Mouse (Mus musculus): ENCODE measurements at regions not wholly inside any gene's neighbourhood (a gene's known extent, or its start where the extent isn't known, plus 50 kb on each side); places are given as distances from the start of the nearest gene placed in this dataset.

GRCm38 (mm10) chr3:54103098-54103497 lies 52.7 kb upstream of the Trpc4 start:
- no peak for ATAC-seq (ENCODE audit: low read depth)
- no peak overlapping the region for H3K4me3 ChIP-seq (ENCODE audit: low read depth, low read length)
- no peak overlapping the region for H3K4me2 ChIP-seq (ENCODE audit: low read depth, low read length)
- H3K36me3 ChIP-seq (ENCODE audit: control insufficient read depth, insufficient read depth, low read length), result no peaks in the 10 kb centered on the region
- no peaks in the 10 kb centered on the region for H3K4me1 ChIP-seq (ENCODE audit: control insufficient read depth, insufficient read depth, low read length)
- no peak overlapping the region for H3K27ac ChIP-seq (replicated peaks; ENCODE audit: low read depth, low read length)
- H3K9me3 ChIP-seq (ENCODE audit: control insufficient read depth, low read length), result no peaks in the 10 kb centered on the region
- no peak for DNase-seq (ENCODE audit: low spot score)
- no peaks in the 10 kb centered on the region for H3K27me3 ChIP-seq (replicated peaks; ENCODE audit: control insufficient read depth, insufficient read depth, low read length)
- WGBS, result 82% methylated on average over 10 of the region's 16 CpGs
- H3K9ac ChIP-seq (ENCODE audit: low read depth, low read length), result no peak overlapping the region

DNA sequence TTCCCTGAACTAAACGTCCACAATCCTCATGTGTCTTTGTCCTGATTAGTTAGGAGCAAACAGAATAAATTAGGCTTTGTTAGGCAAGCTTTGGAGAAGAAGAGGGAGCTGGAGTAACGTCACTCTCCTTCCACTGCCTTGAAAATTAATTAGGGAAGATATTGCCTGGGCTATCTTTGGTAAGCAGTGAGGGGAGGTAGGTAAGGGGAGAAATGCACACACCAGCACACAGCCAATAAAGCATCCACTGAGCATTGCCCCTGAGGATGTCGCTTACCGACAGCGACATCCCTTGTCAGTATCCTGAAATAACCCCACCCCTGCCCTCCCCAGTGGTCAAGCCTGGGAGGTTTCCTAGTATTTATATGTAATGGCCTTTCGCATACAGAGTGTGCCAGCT lies 72.2 kb upstream of the Trpc4 start:
- no peaks in the 10 kb centered on the region for H3K36me3 ChIP-seq (ENCODE audit: control insufficient read depth, insufficient read depth, low read length)
- H3K27me3 ChIP-seq (replicated peaks; ENCODE audit: control insufficient read depth, insufficient read depth, low read length), result no peaks in the 10 kb centered on the region
- ATAC-seq (ENCODE audit: low read depth) (no peak), DNase-seq (ENCODE audit: low spot score) (no peak)
- no peak overlapping the region for H3K4me2 ChIP-seq (ENCODE audit: low read depth, low read length)
- no peak overlapping the region for H3K27ac ChIP-seq (replicated peaks; ENCODE audit: low read depth, low read length)
- WGBS, result 56% methylated on average over 6 of the region's 6 CpGs
- no peak overlapping the region for H3K4me3 ChIP-seq (ENCODE audit: low read depth, low read length)
- no peak overlapping the region for H3K9ac ChIP-seq (ENCODE audit: low read depth, low read length)
- H3K9me3 ChIP-seq (ENCODE audit: control insufficient read depth, low read length), result no peaks in the 10 kb centered on the region
- H3K4me1 ChIP-seq (ENCODE audit: control insufficient read depth, insufficient read depth, low read length), result no peaks in the 10 kb centered on the region

GRCm38 (mm10) chr3:54076461-54076860 lies 79.4 kb upstream of the Trpc4 start:
- 0 out of 2 replicates have a peak, but pooled peaks have one; percentile 53 for ATAC-seq (ENCODE audit: low read depth)
- Histone ChIP-seq H3K27me3 (replicated peaks; ENCODE audit: control insufficient read depth, insufficient read depth, low read length) (no peaks in the 10 kb centered on the region), H3K4me2 (ENCODE audit: low read depth, low read length) (no peak overlapping the region), H3K36me3 (ENCODE audit: control insufficient read depth, insufficient read depth, low read length) (no peaks in the 10 kb centered on the region), H3K9ac (ENCODE audit: low read depth, low read length) (no peak overlapping the region), H3K27ac (replicated peaks; ENCODE audit: low read depth, low read length) (no peak overlapping the region), H3K9me3 (ENCODE audit: control insufficient read depth, low read length) (0 out of 2 replicates have a peak, but pooled peaks cover under 1% of the 10 kb centered on the region), H3K4me1 (ENCODE audit: control insufficient read depth, insufficient read depth, low read length) (no peaks in the 10 kb centered on the region), H3K4me3 (ENCODE audit: low read depth, low read length) (no peak overlapping the region)
- no peak for DNase-seq (ENCODE audit: low spot score)
- WGBS, result 68% methylated on average over 5 of the region's 5 CpGs

DNA sequence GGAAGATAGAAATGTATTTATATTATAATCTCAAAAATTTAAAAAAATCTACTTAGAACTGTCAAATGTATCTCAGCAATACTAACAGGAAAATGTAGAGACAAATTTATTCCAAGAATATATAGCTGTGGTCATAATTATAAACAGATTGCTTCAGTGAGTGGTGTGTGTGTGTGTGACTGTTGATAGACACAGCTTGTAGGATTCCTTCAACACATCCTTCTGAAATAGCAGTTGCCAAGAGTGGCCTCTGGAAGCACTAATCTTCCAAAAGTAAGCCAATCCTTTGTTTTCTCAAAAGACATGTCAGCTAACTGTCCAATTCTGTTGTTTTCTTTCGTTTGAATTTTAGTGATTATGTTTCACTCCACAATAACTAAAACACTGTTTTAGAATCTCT lies 95.2 kb upstream of the Trpc4 start:
- no peak overlapping the region for H3K9ac ChIP-seq (ENCODE audit: low read depth, low read length)
- no peak for ATAC-seq (ENCODE audit: low read depth)

GRCm38 (mm10) chr3:54054376-54054775 lies 101.5 kb upstream of the Trpc4 start:
- H3K4me1 ChIP-seq (ENCODE audit: control insufficient read depth, insufficient read depth, low read length), result no peaks in the 10 kb centered on the region
- WGBS, result 84% methylated on average over 7 of the region's 7 CpGs
- ATAC-seq (ENCODE audit: low read depth) (no peak), DNase-seq (ENCODE audit: low spot score) (no peak)
- H3K36me3 ChIP-seq (ENCODE audit: control insufficient read depth, insufficient read depth, low read length), result no peaks in the 10 kb centered on the region
- no peak overlapping the region for H3K27ac ChIP-seq (replicated peaks; ENCODE audit: low read depth, low read length)
- no peaks in the 10 kb centered on the region for H3K9me3 ChIP-seq (ENCODE audit: control insufficient read depth, low read length)
- no peak overlapping the region for H3K4me2 ChIP-seq (ENCODE audit: low read depth, low read length)
- H3K27me3 ChIP-seq (replicated peaks; ENCODE audit: control insufficient read depth, insufficient read depth, low read length), result no peaks in the 10 kb centered on the region
- H3K9ac ChIP-seq (ENCODE audit: low read depth, low read length), result no peak overlapping the region
- H3K4me3 ChIP-seq (ENCODE audit: low read depth, low read length), result no peak overlapping the region

More for the DNA sequence above, 95.2 kb upstream of the Trpc4 start:
- Histone ChIP-seq H3K4me2 (ENCODE audit: low read depth, low read length) (no peak overlapping the region), H3K36me3 (ENCODE audit: control insufficient read depth, insufficient read depth, low read length) (no peaks in the 10 kb centered on the region), H3K4me3 (ENCODE audit: low read depth, low read length) (no peak overlapping the region), H3K4me1 (ENCODE audit: control insufficient read depth, insufficient read depth, low read length) (no peaks in the 10 kb centered on the region), H3K27ac (replicated peaks; ENCODE audit: low read depth, low read length) (no peak overlapping the region), H3K9me3 (ENCODE audit: control insufficient read depth, low read length) (no peaks in the 10 kb centered on the region), H3K27me3 (replicated peaks; ENCODE audit: control insufficient read depth, insufficient read depth, low read length) (no peaks in the 10 kb centered on the region)
- DNase-seq (ENCODE audit: low spot score), result peak; percentile 38
- WGBS, result 36% methylated on average over 1 of the region's 1 CpGs

GRCm38 (mm10) chr3:54049370-54049769 lies 106.5 kb upstream of the Trpc4 start:
- H3K27me3 ChIP-seq (replicated peaks; ENCODE audit: control insufficient read depth, insufficient read depth, low read length), result no peaks in the 10 kb centered on the region
- WGBS, result 38% methylated on average over 2 of the region's 2 CpGs
- no peak overlapping the region for H3K4me3 ChIP-seq (ENCODE audit: low read depth, low read length)
- H3K9me3 ChIP-seq (ENCODE audit: control insufficient read depth, low read length), result no peaks in the 10 kb centered on the region
- ATAC-seq (ENCODE audit: low read depth) (no peak), DNase-seq (ENCODE audit: low spot score) (no peak)
- H3K4me1 ChIP-seq (ENCODE audit: control insufficient read depth, insufficient read depth, low read length), result no peaks in the 10 kb centered on the region
- no peak overlapping the region for H3K27ac ChIP-seq (replicated peaks; ENCODE audit: low read depth, low read length)
- H3K36me3 ChIP-seq (ENCODE audit: control insufficient read depth, insufficient read depth, low read length), result no peaks in the 10 kb centered on the region
- H3K9ac ChIP-seq (ENCODE audit: low read depth, low read length), result no peak overlapping the region
- no peak overlapping the region for H3K4me2 ChIP-seq (ENCODE audit: low read depth, low read length)

DNA sequence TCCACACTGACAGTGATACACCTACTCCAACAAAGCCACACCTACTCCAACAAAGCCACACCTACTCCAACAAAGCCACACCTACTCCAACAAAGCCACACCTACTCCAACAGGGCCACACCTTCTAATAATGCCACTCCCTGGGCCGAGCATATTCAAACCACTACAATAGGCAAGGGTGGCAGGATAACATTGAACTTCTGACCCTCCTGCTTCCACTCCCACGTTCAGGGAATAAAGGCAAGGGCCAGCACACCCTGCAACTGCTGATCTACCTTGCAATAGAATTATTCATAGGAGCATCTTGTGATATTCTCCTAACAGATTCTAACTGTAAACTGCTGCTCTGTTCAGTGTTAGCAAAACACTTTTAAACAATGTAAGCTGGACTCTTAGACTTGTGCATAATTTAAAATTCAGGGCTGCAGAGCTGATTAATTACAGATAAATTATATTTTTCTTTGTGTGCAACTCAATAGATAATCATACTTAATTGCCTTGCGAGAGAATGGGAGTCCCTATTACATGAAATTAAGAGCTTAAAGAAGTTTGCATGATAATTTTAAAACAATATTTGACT lies 107.7 kb upstream of the Trpc4 start:
- no peaks in the 10 kb centered on the region for H3K27me3 ChIP-seq (replicated peaks; ENCODE audit: control insufficient read depth, insufficient read depth, low read length)
- no peaks in the 10 kb centered on the region for H3K4me1 ChIP-seq (ENCODE audit: control insufficient read depth, insufficient read depth, low read length)
- no peaks in the 10 kb centered on the region for H3K36me3 ChIP-seq (ENCODE audit: control insufficient read depth, insufficient read depth, low read length)
- ATAC-seq (ENCODE audit: low read depth), result no peak
- no peak overlapping the region for H3K4me2 ChIP-seq (ENCODE audit: low read depth, low read length)
- no peak for DNase-seq (ENCODE audit: low spot score)
- H3K9ac ChIP-seq (ENCODE audit: low read depth, low read length), result no peak overlapping the region
- 70% methylated on average over 3 of the region's 3 CpGs for WGBS
- no peak overlapping the region for H3K4me3 ChIP-seq (ENCODE audit: low read depth, low read length)
- H3K9me3 ChIP-seq (ENCODE audit: control insufficient read depth, low read length), result no peaks in the 10 kb centered on the region
- no peak overlapping the region for H3K27ac ChIP-seq (replicated peaks; ENCODE audit: low read depth, low read length)

DNA sequence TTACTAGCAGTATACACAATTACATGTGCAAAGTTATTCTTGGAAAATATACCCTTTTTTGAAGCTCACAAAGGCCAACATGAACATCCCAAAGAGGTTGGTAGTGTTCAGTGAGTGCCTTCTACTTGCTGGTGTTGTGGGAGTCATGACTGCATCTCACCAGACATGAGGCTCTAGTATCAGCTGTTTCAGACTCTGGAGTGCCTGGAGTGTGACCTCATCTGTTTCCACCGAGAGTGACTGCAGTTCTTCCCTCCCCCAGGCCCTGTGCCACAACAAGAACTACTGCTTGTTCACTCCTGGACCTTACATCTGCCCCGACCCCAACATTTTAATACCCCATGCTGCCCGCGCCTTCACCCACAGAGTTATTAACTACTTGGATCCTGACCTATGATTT lies 128.5 kb upstream of the Trpc4 start:
- no peak overlapping the region for H3K27ac ChIP-seq (replicated peaks; ENCODE audit: low read depth, low read length)
- H3K9ac ChIP-seq (ENCODE audit: low read depth, low read length), result no peak overlapping the region
- no peak overlapping the region for H3K4me3 ChIP-seq (ENCODE audit: low read depth, low read length)
- H3K27me3 ChIP-seq (replicated peaks; ENCODE audit: control insufficient read depth, insufficient read depth, low read length), result no peaks in the 10 kb centered on the region
- no peaks in the 10 kb centered on the region for H3K36me3 ChIP-seq (ENCODE audit: control insufficient read depth, insufficient read depth, low read length)
- DNase-seq (ENCODE audit: low spot score), result no peak
- no peaks in the 10 kb centered on the region for H3K4me1 ChIP-seq (ENCODE audit: control insufficient read depth, insufficient read depth, low read length)
- no peak for ATAC-seq (ENCODE audit: low read depth)
- WGBS, result 63% methylated on average over 4 of the region's 4 CpGs
- no peak overlapping the region for H3K4me2 ChIP-seq (ENCODE audit: low read depth, low read length)
- no peaks in the 10 kb centered on the region for H3K9me3 ChIP-seq (ENCODE audit: control insufficient read depth, low read length)

DNA sequence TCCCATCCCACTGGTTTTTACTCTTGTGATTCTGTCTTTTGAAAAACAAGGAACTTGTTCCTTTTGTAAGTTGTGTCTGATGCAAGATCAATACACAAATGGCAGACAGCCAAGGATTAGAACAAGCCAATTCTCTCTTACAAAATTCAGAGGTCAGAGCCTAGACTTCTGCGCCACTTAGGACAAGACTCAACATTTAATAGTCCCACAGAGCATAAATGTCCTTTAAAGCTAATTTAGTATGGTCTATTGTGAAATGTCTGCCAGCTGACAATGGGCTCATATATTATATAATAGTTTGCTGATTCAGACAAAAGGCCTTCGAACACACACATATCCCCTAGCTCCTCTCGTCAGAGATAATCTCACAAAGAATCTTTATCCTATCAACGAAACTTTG lies 135.6 kb upstream of the Trpc4 start:
- DNase-seq (ENCODE audit: low spot score) (no peak), ATAC-seq (ENCODE audit: low read depth) (no peak)
- H3K36me3 ChIP-seq (ENCODE audit: control insufficient read depth, insufficient read depth, low read length), result no peaks in the 10 kb centered on the region
- H3K4me2 ChIP-seq (ENCODE audit: low read depth, low read length), result no peak overlapping the region
- H3K4me3 ChIP-seq (ENCODE audit: low read depth, low read length), result no peak overlapping the region
- 63% methylated on average over 4 of the region's 4 CpGs for WGBS
- no peaks in the 10 kb centered on the region for H3K9me3 ChIP-seq (ENCODE audit: control insufficient read depth, low read length)
- no peak overlapping the region for H3K9ac ChIP-seq (ENCODE audit: low read depth, low read length)
- no peaks in the 10 kb centered on the region for H3K27me3 ChIP-seq (replicated peaks; ENCODE audit: control insufficient read depth, insufficient read depth, low read length)
- no peaks in the 10 kb centered on the region for H3K4me1 ChIP-seq (ENCODE audit: control insufficient read depth, insufficient read depth, low read length)
- H3K27ac ChIP-seq (replicated peaks; ENCODE audit: low read depth, low read length), result no peak overlapping the region

Data from embryonic facial prominence, embryonic 14.5 days (tissue).